Mouse (Mus musculus) MEL (cell line): Measurements from ENCODE around the gene Relt. TPM values are rescaled to one million over a fixed set of nuclear protein-coding genes. Genes with fewer than 3 reads are reported as not detected.

Experiments used
- DNase-seq: peaks from one replicate; pipeline ENCODE4 v3.0.0; 2011; ENCODE audit warnings: low read depth, low spot score
- H3K27ac ChIP-seq: 2 replicates; pipeline ENCODE4 v1.5.1; 2012; ENCODE audit warnings: low read depth, mild to moderate bottlenecking, control low read depth, low read length, moderate library complexity; ENCODE audit not compliant: control insufficient read depth
- H3K27me3 ChIP-seq, 2 experiments: fragments of 150-350 bp in 1 of 2; sonication (generic) in 1 of 2; 2 replicates each; pipeline ENCODE4 v1.6.1; 2012; ENCODE audit warnings: low read length in 2 of 2, mild to moderate bottlenecking in 2 of 2, improper control_type of control experiment in 1 of 2, moderate library complexity in 1 of 2; ENCODE audit not compliant: insufficient read depth in 2 of 2, control insufficient read depth in 1 of 2
- H3K36me3 ChIP-seq, 2 experiments: 2 replicates each; pipeline ENCODE4 v1.6.1; 2012 to 2014; ENCODE audit warnings: low read length in 2 of 2, improper control_type of control experiment in 1 of 2, inconsistent platforms in 1 of 2, mild to moderate bottlenecking in 1 of 2; ENCODE audit not compliant: insufficient read depth in 2 of 2, control insufficient read depth in 1 of 2
- H3K4me1 ChIP-seq, 2 experiments: fragments of 150-350 bp in 1 of 2; sonication (generic) in 1 of 2; 2 replicates each; pipeline ENCODE4 v1.6.1; 2012; ENCODE audit warnings: low read length in 2 of 2, improper control_type of control experiment in 1 of 2, mild to moderate bottlenecking in 1 of 2; ENCODE audit not compliant: insufficient read depth in 2 of 2, control insufficient read depth in 1 of 2
- H3K4me3 ChIP-seq, 2 experiments: fragments of 150-350 bp in 1 of 2; sonication (generic) in 1 of 2; 2 replicates each; pipeline ENCODE4 v1.5.1; 2012; ENCODE audit warnings: low read depth in 2 of 2, low read length in 2 of 2, mild to moderate bottlenecking in 2 of 2, moderate library complexity in 2 of 2, control low read depth in 1 of 2, improper control_type of control experiment in 1 of 2; ENCODE audit not compliant: control insufficient read depth in 1 of 2, insufficient read depth in 1 of 2
- H3K79me2 ChIP-seq: 2 replicates; pipeline ENCODE4 v1.6.1; 2012; ENCODE audit warnings: mild to moderate bottlenecking, low read length, moderate library complexity; ENCODE audit not compliant: control insufficient read depth, poor library complexity, insufficient read depth
- H3K9ac ChIP-seq: 2 replicates; pipeline ENCODE4 v1.6.1; 2012; ENCODE audit warnings: low read depth, mild to moderate bottlenecking, control low read depth, low read length, moderate library complexity; ENCODE audit not compliant: control insufficient read depth, poor library complexity, severe bottlenecking
- H3K9me3 ChIP-seq: fragments of 150-350 bp; sonication (generic); replicated peaks from 2 replicates; pipeline ENCODE4 v1.6.1; 2012; ENCODE audit warnings: mild to moderate bottlenecking, low read length, improper control_type of control experiment, moderate library complexity; ENCODE audit not compliant: insufficient read depth
- BHLHE40 ChIP-seq: IDR thresholded peaks from 2 replicates; pipeline ENCODE4 v1.6.1; 2012; ENCODE audit warnings: low read depth, mild to moderate bottlenecking, inconsistent platforms, low read length, improper control_type of control experiment, borderline replicate concordance
- CHD1 ChIP-seq: IDR thresholded peaks from 2 replicates; pipeline ENCODE4 v1.6.1; 2012; ENCODE audit warnings: low read depth, mild to moderate bottlenecking, inconsistent platforms, low read length, improper control_type of control experiment
- CHD2 ChIP-seq: IDR thresholded peaks from 2 replicates; pipeline ENCODE4 v1.6.1; 2011; ENCODE audit warnings: low read length, improper control_type of control experiment
- ELF1 ChIP-seq: IDR thresholded peaks from 2 replicates; pipeline ENCODE4 v1.6.1; 2014; ENCODE audit warnings: low read depth, mild to moderate bottlenecking, inconsistent platforms, low read length, improper control_type of control experiment, moderate library complexity
- EP300 ChIP-seq, 2 experiments: IDR thresholded peaks; 2 replicates each; pipeline ENCODE4 v1.6.1; 2011; ENCODE audit warnings: improper control_type of control experiment in 2 of 2, low read length in 2 of 2, low read depth in 1 of 2, mild to moderate bottlenecking in 1 of 2
- ETS1 ChIP-seq: IDR thresholded peaks from 2 replicates; pipeline ENCODE4 v1.6.1; 2012; ENCODE audit warnings: low read depth, mild to moderate bottlenecking, inconsistent platforms, low read length, improper control_type of control experiment, moderate library complexity
- GABPA ChIP-seq: IDR thresholded peaks from 2 replicates; pipeline ENCODE4 v1.6.1; 2012; ENCODE audit warnings: low read depth, mild to moderate bottlenecking, inconsistent platforms, low read length, improper control_type of control experiment, moderate library complexity
- GATA1 ChIP-seq: IDR thresholded peaks from 2 replicates; pipeline ENCODE4 v1.6.1; 2011; ENCODE audit warnings: low read depth, low read length, improper control_type of control experiment
- JUND ChIP-seq: IDR thresholded peaks from 2 replicates; pipeline ENCODE4 v1.6.1; 2011; ENCODE audit warnings: low read depth, mild to moderate bottlenecking, improper control_type of control experiment, low read length
- KAT2A ChIP-seq: conservative IDR thresholded peaks from 2 replicates; pipeline ENCODE4 v1.6.1; 2012; ENCODE audit warnings: low read depth, low read length, improper control_type of control experiment, inconsistent platforms
- MAFK ChIP-seq: IDR thresholded peaks from 2 replicates; pipeline ENCODE4 v1.6.1; 2011; ENCODE audit warnings: low read depth, mild to moderate bottlenecking, low read length, improper control_type of control experiment, borderline replicate concordance
- MAX ChIP-seq: IDR thresholded peaks from 2 replicates; pipeline ENCODE4 v1.6.1; 2011; ENCODE audit warnings: low read length, improper control_type of control experiment
- MYC ChIP-seq: IDR thresholded peaks from 2 replicates; pipeline ENCODE4 v1.6.1; 2011; ENCODE audit warnings: low read depth, mild to moderate bottlenecking, low read length, improper control_type of control experiment, moderate library complexity
- NELFE ChIP-seq: IDR thresholded peaks from 2 replicates; pipeline ENCODE4 v1.6.1; 2011; ENCODE audit warnings: low read depth, low read length, improper control_type of control experiment
- POLR2A ChIP-seq, 2 experiments: IDR thresholded peaks; 2 replicates each; pipeline ENCODE4 v1.6.1; 2011 to 2012; ENCODE audit warnings: low read length in 2 of 2, mild to moderate bottlenecking in 2 of 2, control low read depth in 1 of 2, improper control_type of control experiment in 1 of 2, low read depth in 1 of 2, moderate library complexity in 1 of 2; ENCODE audit not compliant: control insufficient read depth in 1 of 2, insufficient read depth in 1 of 2, poor library complexity in 1 of 2
- POLR2AphosphoS2 ChIP-seq: IDR thresholded peaks from 2 replicates; pipeline ENCODE4 v1.6.1; 2011; ENCODE audit warnings: low read length, improper control_type of control experiment
- POLR2AphosphoS5 ChIP-seq: IDR thresholded peaks from 2 replicates; pipeline ENCODE4 v1.6.1; 2012; ENCODE audit warnings: low read depth, borderline replicate concordance, mild to moderate bottlenecking, inconsistent platforms, low read length, moderate library complexity, mixed read lengths
- RAD21 ChIP-seq: IDR thresholded peaks from 2 replicates; pipeline ENCODE4 v1.6.1; 2011; ENCODE audit warnings: mild to moderate bottlenecking, low read depth, low read length, improper control_type of control experiment
- RCOR1 ChIP-seq: IDR thresholded peaks from 2 replicates; pipeline ENCODE4 v1.6.1; 2012; ENCODE audit warnings: low read depth, mild to moderate bottlenecking, inconsistent platforms, low read length, improper control_type of control experiment
- SMC3 ChIP-seq: IDR thresholded peaks from 2 replicates; pipeline ENCODE4 v1.6.1; 2011; ENCODE audit warnings: low read depth, low read length, improper control_type of control experiment
- TAL1 ChIP-seq: IDR thresholded peaks from 2 replicates; pipeline ENCODE4 v1.6.1; 2012; ENCODE audit warnings: mild to moderate bottlenecking, inconsistent platforms, low read length, moderate library complexity, mixed read lengths
- TBP ChIP-seq: IDR thresholded peaks from 2 replicates; pipeline ENCODE4 v1.8.0; 2011; ENCODE audit warnings: low read depth, low read length, improper control_type of control experiment
- TCF12 ChIP-seq: IDR thresholded peaks from 2 replicates; pipeline ENCODE4 v1.6.1; 2014; ENCODE audit warnings: low read depth, mild to moderate bottlenecking, inconsistent platforms, low read length, improper control_type of control experiment, moderate library complexity
- USF1 ChIP-seq: IDR thresholded peaks from 2 replicates; pipeline ENCODE4 v1.6.1; 2014; ENCODE audit warnings: low read depth, mild to moderate bottlenecking, inconsistent platforms, low read length, improper control_type of control experiment, moderate library complexity
- USF2 ChIP-seq, 2 experiments: IDR thresholded peaks; 2 replicates each; pipeline ENCODE4 v1.6.1; 2011 to 2012; ENCODE audit warnings: improper control_type of control experiment in 2 of 2, low read length in 2 of 2, borderline replicate concordance in 1 of 2, inconsistent platforms in 1 of 2, low read depth in 1 of 2, mild to moderate bottlenecking in 1 of 2; ENCODE audit not compliant: insufficient read depth in 1 of 2
- ZC3H11A ChIP-seq: IDR thresholded peaks from 2 replicates; pipeline ENCODE4 v1.6.1; 2012; ENCODE audit warnings: low read depth, mild to moderate bottlenecking, inconsistent platforms, low read length, improper control_type of control experiment
- polyA plus RNA-seq, 2 experiments: library from polyadenylated mRNA; stranded (reverse) in 1 of 2; unstranded in 1 of 2; fragments of >175 nt in 1 of 2; fragments of >200 nt in 1 of 2; gene quantifications; 2 replicates each; pipeline versions ENCODE4 v1.2.1 to v1.2.4; 2012; ENCODE audit warnings: low replicate concordance in 2 of 2, low read depth in 1 of 2; ENCODE audit not compliant: insufficient read length in 2 of 2, insufficient read depth in 1 of 2, missing spikeins in 1 of 2
- total RNA-seq: library from RNA; depleted of rRNA; stranded (reverse); fragments of 300-350 nt; gene quantifications from 2 replicates; pipeline ENCODE4 v1.2.3, GENCODE M21; 2012

Relt gene
- total and polyA plus RNA-seq, 3 experiments = 29.6 to 37.1 TPM; not detected in 1

DNA sequence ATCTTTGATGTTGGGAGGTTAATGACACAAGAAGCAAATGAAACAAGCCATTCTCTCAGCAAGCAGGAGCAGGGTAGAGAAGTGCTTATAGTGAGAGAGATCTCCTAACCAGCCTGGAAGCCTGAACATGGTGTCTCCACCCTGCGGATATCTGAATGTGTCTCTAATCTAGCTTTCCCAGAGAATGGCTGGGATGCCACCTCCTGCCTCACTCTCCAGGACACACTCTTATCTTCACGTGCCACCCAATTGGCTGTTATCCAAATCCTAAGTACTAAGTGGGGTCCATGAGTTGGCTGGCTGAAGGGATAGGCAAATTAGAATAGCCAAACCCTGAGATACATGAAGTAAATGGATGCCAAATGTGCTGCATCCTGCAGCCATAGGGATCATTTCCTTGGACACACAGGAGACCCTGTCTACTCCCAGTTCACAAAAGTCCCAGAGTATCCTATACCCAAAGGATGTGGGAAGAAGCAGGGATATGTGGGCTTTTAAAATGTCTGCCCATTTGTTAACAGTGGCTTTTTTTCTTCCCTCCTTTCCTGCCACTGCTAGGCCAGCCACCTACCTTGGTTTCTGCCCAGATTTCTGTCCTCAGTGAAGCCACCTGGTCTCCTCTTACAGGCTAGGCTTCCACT, 18.7 kb downstream of the Relt start:
- H3K4me1 ChIP-seq = peaks cover 24 to 42% of the 10 kb centered on the region in 2 experiments
- DNase-seq = peak; percentile 90
- peaks cover 3 to 31% of the 10 kb centered on the region in 2 experiments for H3K36me3 ChIP-seq
- H3K79me2 ChIP-seq = no peaks in the 10 kb centered on the region
- no peaks in the 10 kb centered on the region for H3K9me3 ChIP-seq
- H3K27me3 ChIP-seq = no peaks in the 10 kb centered on the region
- H3K4me3 ChIP-seq = no peak overlapping the region
- no peak overlapping the region for H3K9ac ChIP-seq
- H3K27ac ChIP-seq = peak overlapping the region; percentile 76
- TF ChIP-seq RAD21 (no peak; the same call in 1 of the 2 replicates), GATA1 (peak; percentile 93), RCOR1 (0 out of 2 replicates have a peak, but pooled peaks have one; percentile 21), POLR2AphosphoS2 (peak; percentile 64), POLR2AphosphoS5 (no peak), EP300 (IDR thresholded peaks at IDR 0.05; ENCODE audit: low read depth in 1 of 2, low read length in 2 of 2) (peak; percentile 93 to 95), TAL1 (peak; percentile 97), JUND (no peak), BHLHE40 (peak; percentile 97), USF1 (peak; percentile 46), KAT2A (no peak), GABPA (no peak), TCF12 (peak; percentile 92), CHD1 (no peak), ETS1 (peak; percentile 77)

DNA sequence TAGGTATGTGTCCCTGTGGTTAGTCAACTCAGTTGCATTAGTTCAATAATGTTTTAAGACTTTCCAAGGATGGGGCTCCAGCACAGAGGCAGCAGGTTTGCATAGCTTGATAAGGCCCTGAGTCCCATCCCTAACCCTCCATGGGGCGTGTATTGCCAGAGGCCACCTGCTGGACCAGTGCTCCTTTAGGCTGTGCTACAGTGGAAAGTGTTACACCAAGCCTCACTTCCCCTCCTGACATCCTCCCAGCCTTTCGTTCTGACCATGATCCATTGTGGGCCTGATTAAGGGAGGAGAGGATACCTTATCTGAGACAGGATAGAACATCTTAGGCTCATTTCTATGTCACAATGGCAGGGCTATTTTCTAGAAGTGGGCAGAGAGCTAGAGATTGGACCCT, 19.4 kb downstream of the Relt start:
- TF ChIP-seq BHLHE40 (no peak), MYC (0 out of 2 replicates have a peak, but pooled peaks have one; percentile 28), RAD21 (no peak; the same call in 1 of the 2 replicates), ZC3H11A (no peak), RCOR1 (0 out of 2 replicates have a peak, but pooled peaks have one; percentile 37), EP300 (IDR thresholded peaks at IDR 0.05; ENCODE audit: low read depth in 1 of 2, low read length in 2 of 2) (peak; percentile 16 to 23; a peak in 2 of 4 replicates), MAFK (no peak), MAX (0 out of 2 replicates have a peak, but pooled peaks have one; percentile 25), TAL1 (no peak; the same call in 1 of the 2 replicates), ELF1 (no peak), CHD1 (no peak), TCF12 (0 out of 2 replicates have a peak, but pooled peaks have one; percentile 3), USF2 (IDR thresholded peaks at IDR 0.05; ENCODE audit: borderline replicate concordance in 1 of 2, insufficient read depth in 1 of 2, low read depth in 1 of 2, low read length in 2 of 2) (no peak), TBP (peak; percentile 32; the same call in 1 of the 2 replicates), POLR2A (IDR thresholded peaks at IDR 0.05; ENCODE audit: control insufficient read depth in 1 of 2, insufficient read depth in 1 of 2, low read depth in 1 of 2, low read length in 2 of 2, poor library complexity in 1 of 2) (0 out of 4 replicates have a peak, but pooled peaks of 1 of the 2 experiments have one; percentile 18), ETS1 (no peak), NELFE (no peak), SMC3 (no peak; the same call in 1 of the 2 replicates), POLR2AphosphoS5 (no peak), CHD2 (no peak)
- TF ChIP-seq, all 39 proteins: peak for 7
- peak; percentile 58 for DNase-seq
- no peak overlapping the region for H3K4me3 ChIP-seq
- H3K4me1 ChIP-seq = peaks cover 26 to 47% of the 10 kb centered on the region in 2 experiments
- H3K9me3 ChIP-seq = no peaks in the 10 kb centered on the region
- H3K27me3 ChIP-seq = no peaks in the 10 kb centered on the region
- H3K79me2 ChIP-seq = no peaks in the 10 kb centered on the region
- peaks cover 0 to 35% of the 10 kb centered on the region in 2 experiments for H3K36me3 ChIP-seq
- H3K27ac ChIP-seq = peak overlapping the region; percentile 76
- no peak overlapping the region for H3K9ac ChIP-seq
